Mouse (Mus musculus) heart, postnatal 10 days (tissue): ENCODE data around the gene Slc29a1. TPM values are rescaled to one million over a fixed set of nuclear protein-coding genes. Genes with fewer than 3 reads are reported as not detected.
A peak's percentile ranks its signal among the peaks of the same experiment; 100 is the strongest.

Experiments used
- DNase-seq, 2 experiments: peaks; one replicate each; pipeline ENCODE4 v3.0.0; 2021
- intact Hi-C: fragments of 180-260 bp; cut with DNase I; formaldehyde crosslinking; loops from one replicate; pipeline ENCODE4 v1.15.1; 2025
- total RNA-seq, 2 experiments: library from RNA; stranded (reverse); gene quantifications; 2 replicates each; pipeline ENCODE4 v1.2.3; 2021

The Slc29a1 gene
- total RNA-seq, 2 experiments from 2014 or later = 88.3 to 99.0 TPM

DNA sequence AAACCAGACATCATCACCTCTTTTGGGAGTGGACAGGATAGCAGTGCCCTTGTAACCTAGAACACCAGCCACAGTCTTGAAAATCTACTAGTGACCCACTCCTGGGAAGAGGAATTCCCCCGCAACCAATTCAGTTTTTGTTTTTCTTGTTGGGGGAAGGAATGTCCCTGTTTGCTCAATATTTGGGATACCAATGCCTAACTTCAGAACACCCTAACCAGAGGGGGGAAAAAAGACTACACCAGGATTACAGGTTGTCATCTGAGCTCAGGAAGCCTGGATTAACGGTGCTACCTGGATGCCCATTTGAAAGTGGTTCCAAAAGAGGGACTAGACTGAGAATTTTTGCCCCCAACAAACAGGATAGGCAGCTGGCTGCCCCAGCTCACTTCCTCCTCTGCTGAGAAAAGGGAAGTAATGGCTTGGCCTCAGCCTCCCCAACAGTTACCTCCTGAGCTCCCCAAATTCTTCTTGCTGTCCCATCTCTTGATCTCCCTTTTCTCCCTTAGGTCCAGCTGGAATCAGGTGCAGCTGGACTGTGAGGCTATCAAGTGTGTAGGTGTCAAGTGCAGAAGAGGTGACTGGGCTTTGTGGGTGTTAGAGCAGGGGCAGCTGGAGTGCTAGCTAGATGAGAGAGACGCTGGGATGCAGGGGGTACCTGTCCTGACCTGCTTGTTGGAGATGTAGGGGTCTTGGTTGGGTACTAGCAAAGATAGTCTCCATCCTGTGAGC, 42.7 kb downstream of the Slc29a1 start:
- intact Hi-C loops = no loop called here

GRCm38 (mm10) chr17:45556107-45556489, 43.3 kb downstream of the Slc29a1 start:
- intact Hi-C loops = no loop called here
- DNase-seq = no peak

More for the DNA sequence above, 42.7 kb downstream of the Slc29a1 start:
- peak in 1 of 2 experiments; percentile 15 for DNase-seq

- peak; percentile 95 for DNase-seq
- intact Hi-C loops = no loop called here
Measured at GRCm38 (mm10) chr17:45555452-45556106, 43.8 kb downstream of the Slc29a1 start, which contains the start of gene Nfkbie. Gene Nfkbie, plus strand, starts transcription at chr17:45555703.

DNA sequence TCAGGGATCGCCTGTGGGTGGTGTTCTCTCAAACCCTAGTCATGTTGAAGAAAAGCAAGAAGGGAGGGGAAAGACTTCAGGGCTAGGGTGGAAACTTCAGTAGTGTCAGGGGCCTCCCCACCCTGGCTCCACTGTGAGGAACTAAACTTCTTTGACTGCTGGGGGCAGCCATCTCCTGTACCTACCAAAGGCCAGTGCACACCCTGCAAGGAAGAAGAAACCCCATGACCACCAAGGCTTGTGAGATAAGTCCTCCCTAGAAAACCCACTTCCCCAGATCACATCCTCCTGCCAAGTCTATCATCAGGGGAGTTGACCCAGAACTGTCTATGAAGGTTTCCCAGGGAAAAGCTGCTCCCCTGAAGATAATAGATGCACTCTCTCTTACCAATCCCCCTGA, 45.0 kb downstream of the Slc29a1 start:
- DNase-seq = no peak
- intact Hi-C loops = no loop called here

DNA sequence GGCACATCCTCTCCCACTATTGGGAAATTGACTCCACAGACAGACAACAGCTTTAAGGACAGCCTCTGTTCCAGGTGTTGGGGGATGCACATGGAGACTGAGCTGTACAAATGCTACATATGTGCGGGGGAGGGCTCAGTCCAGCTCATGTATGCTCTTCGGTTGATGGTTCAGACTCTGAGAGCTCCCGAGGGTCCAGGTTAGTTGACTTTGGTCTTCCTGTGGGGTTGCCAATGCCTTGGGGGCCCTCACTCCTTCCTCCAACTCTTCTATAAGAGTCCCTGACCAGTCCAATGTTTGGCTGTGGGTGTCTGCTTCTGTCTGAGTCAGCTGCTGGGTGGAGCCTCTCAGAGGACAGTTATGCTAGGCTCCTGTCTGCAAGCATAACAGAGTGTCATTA, 46.3 kb downstream of the Slc29a1 start:
- DNase-seq = no peak
- intact Hi-C loops = no loop called here

- intact Hi-C loops = loop anchor here (1.0 kb wide), 2 partner anchors 36 to 74 kb away; no protein-coding TSS in a partner anchor
- DNase-seq = peak; percentile 82 to 87
Measured at GRCm38 (mm10) chr17:45551816-45552451, 47.5 kb downstream of the Slc29a1 start.

GRCm38 (mm10) chr17:45551249-45551796, 48.1 kb downstream of the Slc29a1 start:
- DNase-seq = no peak
- intact Hi-C loops = no loop called here

DNA sequence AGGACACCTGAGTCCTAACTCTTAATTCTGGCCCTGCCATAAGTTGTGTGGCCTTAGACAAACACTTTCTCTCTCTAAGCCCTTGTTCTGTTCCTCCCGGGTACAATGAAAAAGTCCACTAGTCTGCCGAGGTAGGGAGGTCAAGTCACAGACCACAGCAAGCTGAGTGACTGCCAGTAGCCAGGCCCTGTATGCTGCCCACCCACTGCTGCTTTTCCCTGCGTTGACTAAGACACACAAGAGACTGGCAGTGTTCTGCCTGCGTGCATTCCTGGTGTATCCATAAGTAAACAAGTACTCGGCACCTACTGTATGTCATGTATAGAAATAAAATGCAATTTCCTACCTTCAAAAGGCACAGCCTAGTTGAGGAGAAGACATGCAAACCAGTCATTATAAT, 49.2 kb downstream of the Slc29a1 start:
- intact Hi-C loops = no loop called here
- DNase-seq = no peak

DNA sequence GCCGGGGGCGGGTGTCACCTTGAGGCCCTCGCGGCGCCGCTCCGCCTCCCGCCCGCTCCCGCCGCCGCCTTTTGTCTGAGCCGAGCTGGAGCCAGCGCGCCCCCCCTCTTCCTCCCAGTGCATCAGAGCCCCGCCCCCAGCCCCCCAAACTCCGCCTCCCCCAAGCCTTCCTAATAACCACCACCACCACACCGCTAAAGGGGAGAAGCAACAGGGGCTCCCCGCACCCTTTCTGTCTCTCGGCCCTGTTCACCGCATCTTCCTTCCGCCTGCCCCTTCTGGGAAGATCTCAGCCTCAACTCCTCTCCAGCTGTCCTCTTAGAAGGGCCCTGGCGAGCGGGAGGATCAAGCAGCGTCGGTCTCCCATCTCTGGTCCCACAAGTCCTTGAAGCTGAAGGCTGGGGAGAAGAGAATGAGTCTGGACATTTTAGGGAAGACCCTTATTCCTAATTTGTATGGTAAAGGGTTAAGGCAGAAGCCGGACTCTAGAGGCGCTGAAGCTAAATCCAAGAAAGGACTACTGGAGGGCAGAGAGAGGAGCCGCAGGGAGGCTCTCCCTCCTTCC, 49.7 kb downstream of the Slc29a1 start, which contains the start of gene Tmem151b:
Tmem151b (minus strand) TSS at position 61 of the 565 bp plus-strand sequence.
- intact Hi-C loops = no loop called here
- no peak for DNase-seq

DNA sequence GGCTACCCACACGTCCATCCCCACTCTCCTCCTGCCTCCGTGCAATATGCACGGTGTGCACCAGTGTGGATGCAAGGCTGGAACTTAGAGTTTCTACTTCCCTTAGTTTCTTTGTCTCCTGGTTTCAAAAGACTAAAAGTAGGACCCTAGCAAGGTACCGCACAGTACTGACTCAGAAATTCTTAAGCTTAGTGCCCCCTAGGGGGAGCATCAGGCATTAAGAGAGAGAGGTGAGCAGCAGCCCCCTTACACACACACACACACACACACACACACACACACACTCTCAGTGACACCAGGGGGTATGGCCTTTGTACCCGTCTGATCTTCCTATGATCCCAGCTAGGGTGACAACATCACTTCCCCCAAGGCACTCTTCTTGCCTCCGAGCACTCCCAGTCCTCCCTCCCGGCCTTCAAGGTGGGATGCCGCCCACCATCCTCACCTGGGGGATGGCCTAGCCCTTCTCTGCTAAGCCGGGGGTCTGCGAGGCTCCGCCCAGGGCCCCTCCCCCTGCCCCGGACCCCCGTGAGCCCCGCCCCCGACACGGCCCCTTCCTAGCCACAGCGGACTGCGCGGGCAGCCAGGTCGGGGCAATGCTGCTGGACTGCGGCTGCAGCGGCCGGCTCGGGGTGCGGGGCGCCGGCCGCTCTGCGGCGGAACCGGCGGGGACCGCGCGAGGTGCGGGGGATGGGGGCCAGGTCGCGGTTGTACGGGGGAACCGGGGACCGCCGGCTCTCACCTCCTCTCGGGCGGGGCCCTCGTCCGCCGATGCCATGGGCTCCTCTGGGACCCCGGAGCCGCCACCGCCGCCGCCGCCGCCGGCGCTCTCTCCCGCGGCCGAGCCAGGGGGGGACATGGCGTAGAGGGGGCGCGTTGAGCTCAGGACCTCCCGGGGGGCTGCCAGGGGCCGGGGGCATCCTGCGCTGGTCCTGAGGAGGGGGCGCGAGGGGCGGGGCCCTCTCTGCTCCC, 50.6 kb downstream of the Slc29a1 start:
- intact Hi-C loops = no loop called here
- DNase-seq = no peak

DNA sequence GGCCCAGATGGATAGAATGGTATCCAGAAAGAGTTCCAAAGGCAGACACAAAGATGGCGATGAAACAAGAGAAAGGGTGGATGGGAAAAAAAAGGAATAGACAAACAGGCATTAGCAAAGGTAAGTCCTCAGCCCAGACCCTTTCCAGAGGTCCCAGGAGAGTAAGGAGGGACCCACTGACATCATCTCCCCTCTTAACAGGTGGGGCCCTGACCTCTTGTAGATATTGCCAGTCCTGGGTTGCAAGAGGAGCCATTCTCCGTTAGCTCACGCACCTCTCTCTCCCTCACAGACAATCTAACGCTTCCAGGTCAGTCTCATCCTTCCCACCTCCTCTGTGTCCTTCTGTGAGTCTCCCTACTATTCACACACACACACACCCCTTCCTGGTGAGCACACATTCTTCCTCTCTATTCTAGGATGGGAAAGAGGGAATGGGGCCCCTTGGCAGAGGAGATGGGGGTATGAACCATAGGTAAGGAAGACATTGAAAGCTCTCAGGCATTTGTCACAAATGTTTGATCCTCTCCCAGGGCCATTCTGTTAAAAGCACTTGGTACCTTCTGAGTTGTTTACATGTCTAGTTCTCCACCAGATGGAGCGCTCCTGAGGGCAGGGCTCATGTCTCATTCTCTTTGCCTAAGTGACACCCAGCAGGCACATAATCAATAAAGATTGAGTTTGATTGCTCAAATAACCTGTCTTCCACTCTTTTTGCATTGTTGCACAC, 51.8 kb downstream of the Slc29a1 start:
- intact Hi-C loops = no loop called here
- no peak for DNase-seq

DNA sequence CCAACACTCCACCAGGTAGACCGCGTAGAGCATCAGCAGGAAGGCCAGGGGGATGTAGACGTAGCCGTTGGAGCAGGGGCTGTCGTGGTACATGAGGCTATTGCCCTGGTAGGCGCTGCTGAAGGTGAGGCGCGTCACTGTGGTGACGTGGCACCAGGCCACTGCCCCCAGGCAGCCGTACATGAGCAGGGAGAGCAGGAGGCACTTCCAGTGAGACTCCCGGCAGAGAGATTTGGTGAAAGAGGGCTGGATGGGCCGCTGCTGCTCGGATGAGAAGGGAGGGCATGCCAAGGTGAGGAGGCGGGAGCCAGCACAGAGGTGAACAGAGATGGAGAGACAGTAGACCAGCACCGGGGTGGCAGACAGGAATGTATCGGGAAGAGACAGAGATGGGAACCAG, 52.5 kb downstream of the Slc29a1 start:
- intact Hi-C loops = no loop called here
- no peak for DNase-seq

GRCm38 (mm10) chr17:45545278-45545961, 54.0 kb downstream of the Slc29a1 start:
- intact Hi-C loops = no loop called here
- DNase-seq = no peak

DNA sequence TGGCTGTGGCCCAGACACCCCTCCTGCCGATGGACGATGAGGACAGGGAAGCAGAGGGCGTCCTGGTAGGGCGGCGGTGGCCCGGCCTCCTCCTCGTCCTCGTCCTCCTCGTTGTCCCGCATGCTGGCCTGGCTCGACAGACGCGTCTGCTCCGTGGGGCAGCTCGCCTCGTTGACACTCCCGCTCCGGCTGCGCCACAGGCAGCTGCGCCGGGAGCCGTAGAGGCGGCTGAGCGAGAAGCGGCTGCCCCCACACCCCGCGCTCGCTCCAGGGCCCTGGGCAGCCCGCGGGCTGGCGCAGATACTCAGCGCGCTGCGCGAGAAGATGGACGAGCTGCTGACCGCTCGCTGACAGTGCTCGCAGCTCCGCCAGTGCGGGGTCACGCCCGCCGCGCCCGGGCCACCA, 54.5 kb downstream of the Slc29a1 start:
- intact Hi-C loops = no loop called here
- no peak for DNase-seq

GRCm38 (mm10) chr17:45544001-45544872, 55.2 kb downstream of the Slc29a1 start:
- intact Hi-C loops = no loop called here

DNA sequence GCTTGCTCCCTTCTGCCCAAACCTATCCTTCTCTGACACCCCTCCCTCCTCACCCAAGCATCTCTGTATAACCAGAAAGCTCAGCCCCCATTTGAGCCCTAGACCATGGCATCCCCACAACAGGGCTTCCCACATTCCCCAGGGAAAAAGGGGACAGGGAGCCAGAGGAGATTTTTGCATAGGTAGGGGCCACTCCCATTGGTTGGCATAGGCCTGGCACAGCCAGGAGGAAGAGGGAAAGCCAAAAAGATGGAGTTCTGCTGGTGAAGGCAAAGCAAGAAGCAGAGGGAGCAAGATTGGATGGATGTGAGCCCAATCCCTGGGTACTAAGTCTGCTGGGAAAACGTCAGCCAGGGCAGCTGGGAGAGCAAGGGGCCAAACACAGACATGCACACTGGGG, 56.3 kb downstream of the Slc29a1 start:
- intact Hi-C loops = no loop called here
- no peak for DNase-seq

More at GRCm38 (mm10) chr17:45544001-45544872, 55.2 kb downstream of the Slc29a1 start:
- no peak for DNase-seq

DNA sequence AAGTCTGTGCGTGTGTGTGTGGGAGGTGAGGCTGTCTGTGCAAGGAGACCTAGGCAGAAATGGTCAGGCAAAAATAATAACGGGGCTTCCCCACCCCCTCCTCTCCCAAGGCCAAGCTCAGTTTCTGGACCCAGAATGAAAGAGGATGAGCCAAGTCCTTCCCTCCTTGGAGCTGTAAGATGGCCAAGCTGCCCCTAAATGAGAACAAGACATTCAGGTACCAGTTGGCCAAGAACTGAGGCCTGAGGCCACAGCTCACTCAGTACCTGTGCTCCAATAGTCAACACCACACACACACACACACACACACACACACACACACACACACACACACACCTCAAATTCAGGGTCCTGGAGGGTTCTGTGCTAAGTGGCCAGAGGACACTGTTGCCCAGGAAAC, 56.7 kb downstream of the Slc29a1 start:
- intact Hi-C loops = no loop called here
- no peak for DNase-seq

GRCm38 (mm10) chr17:45542129-45542528, 57.3 kb downstream of the Slc29a1 start:
- intact Hi-C loops = no loop called here
- no peak for DNase-seq
